Mouse (Mus musculus) hindbrain, postnatal 0 days (tissue): ENCODE results near the gene Rab42. TPM values are rescaled to one million over a fixed set of nuclear protein-coding genes. Genes with fewer than 3 reads are reported as not detected.

ENCODE experiments used
- ATAC-seq: fragments of 200-750 bp; cut with Nextera tagmentation; 2 replicates; pipeline ENCODE4 v1.8.0; 2017; ENCODE audit warnings: mild to moderate bottlenecking, moderate TSS enrichment, moderate library complexity
- DNase-seq: peaks from one replicate; pipeline ENCODE4 v3.0.0-alpha.2; 2015; ENCODE audit warnings: low spot score
- H3K27ac ChIP-seq: fragments of 300-500 bp; sonication (generic); 2 replicates; pipeline ENCODE4 v1.5.1; 2014; ENCODE audit warnings: mild to moderate bottlenecking
- H3K27me3 ChIP-seq: fragments of 300-500 bp; sonication (generic); 2 replicates; pipeline ENCODE4 v1.6.1; 2014; ENCODE audit warnings: low read length, mixed read lengths; ENCODE audit not compliant: insufficient read depth
- H3K36me3 ChIP-seq: fragments of 300-500 bp; sonication (generic); 2 replicates; pipeline ENCODE4 v1.6.1; 2014; ENCODE audit warnings: low read length, mixed read lengths; ENCODE audit not compliant: insufficient read depth
- H3K4me1 ChIP-seq: fragments of 300-500 bp; sonication (generic); 2 replicates; pipeline ENCODE4 v1.6.1; 2014; ENCODE audit warnings: antibody characterized with exemption, low read length, mixed read lengths; ENCODE audit not compliant: insufficient read depth
- H3K4me2 ChIP-seq: fragments of 300-500 bp; sonication (generic); 2 replicates; pipeline ENCODE4 v1.6.1; 2014; ENCODE audit warnings: low read depth, mild to moderate bottlenecking, low read length, moderate library complexity, mixed read lengths
- H3K4me3 ChIP-seq: fragments of 300-500 bp; sonication (generic); 2 replicates; pipeline ENCODE4 v1.5.1; 2014; ENCODE audit warnings: low read length
- H3K9ac ChIP-seq: fragments of 300-500 bp; sonication (generic); replicated peaks from 2 replicates; pipeline ENCODE4 v1.6.1; 2014; ENCODE audit warnings: mild to moderate bottlenecking, low read length, moderate library complexity, mixed read lengths
- H3K9me3 ChIP-seq: fragments of 300-500 bp; sonication (generic); 2 replicates; pipeline ENCODE4 v1.6.1; 2016; ENCODE audit warnings: low read length, mixed read lengths
- CTCF ChIP-seq: IDR thresholded peaks from 2 replicates; pipeline ENCODE4 v1.5.1; 2016; ENCODE audit warnings: antibody characterized with exemption, control low read depth, low read depth
- WGBS: fragments of 180-500 bp; shearing (Covaris S2); extraction: QIAGEN DNeasy Blood & Tissue Kit; methylation state at CpG from one replicate; pipeline ENCODE4 v1.1.7; 2014; 5-methylcytosine and 5-hydroxymethylcytosine counted together
- polyA plus RNA-seq: library from polyadenylated mRNA; unstranded; fragments of >200 nt; fragmentation: Nextera tagmentation; extraction: Ambion mirVana; gene quantifications from 2 replicates; pipeline ENCODE4 v1.2.1, GENCODE M21; 2015
- total RNA-seq: library from RNA; depleted of rRNA; stranded (reverse); fragments of >200 nt; gene quantifications from 2 replicates; pipeline ENCODE4 v1.2.3, GENCODE M21; 2014; rRNA removed

Gene Rab42
- total RNA-seq (4.9 and 5.4 TPM in 2 replicates), polyA plus RNA-seq (5.1 and 5.9 TPM in 2 replicates)

DNA sequence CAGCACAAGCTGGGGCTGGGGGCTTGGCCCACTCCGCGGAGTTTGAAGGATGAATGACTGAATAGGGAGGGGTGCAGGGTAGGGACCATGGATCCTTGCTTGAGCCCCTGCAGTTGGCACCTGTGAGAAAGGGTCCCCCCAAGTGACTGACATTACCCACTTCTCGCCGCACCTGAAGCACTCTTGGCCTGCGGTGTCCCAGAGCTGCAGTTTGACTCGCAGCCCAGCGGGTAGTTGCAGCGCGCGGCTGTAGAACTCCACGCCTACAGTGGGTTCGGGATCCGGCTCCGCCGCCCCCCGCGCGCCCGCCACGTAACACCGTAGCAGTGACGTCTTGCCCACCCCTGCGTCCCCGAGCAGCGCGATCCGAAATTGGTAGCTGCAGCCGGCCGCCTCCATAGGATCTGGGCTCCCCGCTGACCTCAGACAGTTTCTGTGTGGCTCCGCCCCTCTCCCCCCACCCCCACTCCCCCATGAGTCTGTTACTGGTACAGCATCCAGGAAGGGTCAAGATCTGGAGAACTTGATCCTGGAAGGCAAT lies at the start of gene Rab42:
Gene Rab42 (minus strand): TSS at position 447 of the 541 bp plus-strand sequence.
- DNase-seq (peak; percentile 71), ATAC-seq (peak; percentile 87)
- H3K9ac ChIP-seq, result peak within 1 kb of the TSS; percentile 53
- no peaks in the 10 kb centered on the region for H3K36me3 ChIP-seq
- H3K27me3 ChIP-seq, result no peaks in the 10 kb centered on the region
- WGBS, result 1% methylated on average over 31 of the region's 31 CpGs
- H3K4me1 ChIP-seq, result no peaks in the 10 kb centered on the region
- H3K9me3 ChIP-seq, result no peaks in the 10 kb centered on the region
- no peak; the same call in 1 of the 2 replicates for TF ChIP-seq CTCF
- peak within 1 kb of the TSS; percentile 51 for H3K27ac ChIP-seq
- peak within 1 kb of the TSS; percentile 62 for H3K4me2 ChIP-seq
- peak within 1 kb of the TSS; percentile 43 for H3K4me3 ChIP-seq

DNA sequence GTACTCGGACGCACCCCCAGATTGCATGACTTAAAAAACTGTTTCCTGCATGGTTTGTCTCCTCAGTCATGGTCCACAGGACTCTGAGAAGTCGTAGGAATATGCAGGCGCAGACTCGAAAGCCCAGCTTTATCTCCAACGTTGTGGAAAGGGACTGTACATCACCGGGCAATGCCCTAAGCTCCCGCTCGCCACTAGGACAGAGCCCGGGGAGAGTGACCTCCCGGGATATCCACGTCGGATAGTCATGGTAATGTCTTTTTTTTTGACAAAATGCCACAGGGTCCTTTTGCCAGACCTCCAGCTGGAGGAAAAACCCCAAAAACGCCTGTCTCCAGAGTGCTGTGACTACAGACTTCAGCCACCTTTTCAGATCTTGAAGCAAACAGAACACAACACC lies 49.6 kb upstream of the Rab42 start:
- ATAC-seq, result no peak
- no peaks in the 10 kb centered on the region for H3K9me3 ChIP-seq
- no peaks in the 10 kb centered on the region for H3K27me3 ChIP-seq
- H3K27ac ChIP-seq, result peak overlapping the region; percentile 81
- peak overlapping the region; percentile 73 for H3K4me2 ChIP-seq
- H3K4me3 ChIP-seq, result peak overlapping the region; percentile 48
- no peak for DNase-seq
- H3K36me3 ChIP-seq, result peaks cover 11% of the 10 kb centered on the region
- TF ChIP-seq CTCF, result no peak
- H3K9ac ChIP-seq, result peak overlapping the region; percentile 55
- 0 out of 2 replicates have a peak, but pooled peaks cover 5% of the 10 kb centered on the region for H3K4me1 ChIP-seq
- under 1% methylated on average over 14 of the region's 14 CpGs for WGBS

DNA sequence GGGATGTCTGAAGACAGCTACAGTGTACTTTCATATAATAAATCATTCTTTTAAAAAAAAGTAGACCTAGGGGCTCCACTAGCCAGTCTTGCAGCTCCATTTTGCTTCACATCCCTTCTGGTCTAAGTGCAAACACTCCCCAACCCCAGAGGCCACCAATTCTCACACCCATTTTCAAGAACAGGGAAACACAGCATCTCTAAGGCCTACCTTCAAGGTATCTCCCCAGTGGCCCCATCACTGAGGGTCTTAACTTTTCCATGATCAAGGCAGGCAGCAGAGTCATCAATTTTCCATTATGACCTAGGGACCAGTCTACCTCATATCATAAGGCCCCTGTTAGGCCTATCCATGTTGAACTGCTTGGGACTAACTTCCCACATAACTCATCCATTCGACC lies 48.2 kb upstream of the Rab42 start:
- no peak for TF ChIP-seq CTCF
- H3K36me3 ChIP-seq, result no peaks in the 10 kb centered on the region
- H3K27me3 ChIP-seq, result no peaks in the 10 kb centered on the region
- 44% methylated on average over 1 of the region's 1 CpGs for WGBS
- DNase-seq (no peak), ATAC-seq (no peak)
- no peak overlapping the region for H3K27ac ChIP-seq
- no peak overlapping the region for H3K9ac ChIP-seq
- 0 out of 2 replicates have a peak, but pooled peaks cover 5% of the 10 kb centered on the region for H3K4me1 ChIP-seq
- peak overlapping the region; percentile 73; the same call in 1 of the 2 replicates for H3K4me2 ChIP-seq
- H3K4me3 ChIP-seq, result no peak overlapping the region
- H3K9me3 ChIP-seq, result no peaks in the 10 kb centered on the region

DNA sequence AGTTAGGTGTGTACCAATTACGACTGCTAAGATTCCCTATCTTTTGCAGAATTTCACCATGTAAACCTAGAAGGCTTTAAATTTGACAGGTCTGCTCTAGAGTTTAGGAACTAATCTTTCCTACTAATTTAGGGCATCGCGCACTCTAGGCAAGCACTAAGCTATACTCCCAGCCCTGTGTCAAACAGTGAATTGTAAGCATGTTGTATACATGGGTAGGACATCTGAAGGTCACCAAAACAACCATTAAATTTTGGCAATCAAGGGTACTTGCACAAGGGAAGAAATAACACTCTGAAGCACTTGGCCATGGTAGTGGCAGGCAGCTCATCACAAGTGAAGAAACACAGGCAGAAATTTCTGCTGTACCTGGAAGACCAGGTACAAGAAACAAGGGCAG lies 47.7 kb upstream of the Rab42 start:
- Histone ChIP-seq H3K27me3 (no peaks in the 10 kb centered on the region), H3K36me3 (no peaks in the 10 kb centered on the region), H3K4me2 (no peak overlapping the region), H3K27ac (no peak overlapping the region), H3K9ac (no peak overlapping the region), H3K4me1 (0 out of 2 replicates have a peak, but pooled peaks cover 5% of the 10 kb centered on the region), H3K9me3 (no peaks in the 10 kb centered on the region), H3K4me3 (no peak overlapping the region)
- DNase-seq (no peak), ATAC-seq (no peak)
- 61% methylated on average over 3 of the region's 3 CpGs for WGBS
- TF ChIP-seq CTCF, result no peak

DNA sequence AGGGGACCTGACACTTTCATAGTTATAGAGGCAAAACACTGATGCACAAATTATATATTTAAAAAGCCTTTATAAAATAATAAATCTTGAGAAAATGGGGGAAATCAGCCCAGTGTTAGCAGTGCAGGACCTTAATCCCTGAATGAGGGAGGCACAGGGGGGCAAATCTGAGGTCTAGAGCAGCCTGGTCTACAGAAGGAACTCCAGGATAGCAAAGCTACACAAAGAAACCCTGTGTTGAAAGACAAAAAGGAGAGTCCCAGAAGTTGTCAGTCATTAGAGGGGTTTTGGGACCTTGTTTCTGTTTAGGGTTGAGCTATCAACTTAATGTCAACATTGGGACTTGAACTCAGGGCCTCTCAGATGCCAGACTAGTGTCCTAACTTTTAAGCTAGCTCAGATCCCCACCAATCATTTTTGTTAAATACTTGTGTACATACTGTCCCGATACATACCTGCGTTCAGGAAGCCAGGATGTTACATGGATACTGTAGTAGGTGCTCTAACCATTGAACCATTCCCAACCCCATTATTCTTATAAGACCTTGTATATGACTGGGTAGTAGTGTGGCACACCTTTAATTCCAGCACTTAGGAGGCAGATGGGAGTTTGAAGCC lies 47.0 kb upstream of the Rab42 start:
- no peak for DNase-seq
- WGBS, result 49% methylated on average over 2 of the region's 2 CpGs

DNA sequence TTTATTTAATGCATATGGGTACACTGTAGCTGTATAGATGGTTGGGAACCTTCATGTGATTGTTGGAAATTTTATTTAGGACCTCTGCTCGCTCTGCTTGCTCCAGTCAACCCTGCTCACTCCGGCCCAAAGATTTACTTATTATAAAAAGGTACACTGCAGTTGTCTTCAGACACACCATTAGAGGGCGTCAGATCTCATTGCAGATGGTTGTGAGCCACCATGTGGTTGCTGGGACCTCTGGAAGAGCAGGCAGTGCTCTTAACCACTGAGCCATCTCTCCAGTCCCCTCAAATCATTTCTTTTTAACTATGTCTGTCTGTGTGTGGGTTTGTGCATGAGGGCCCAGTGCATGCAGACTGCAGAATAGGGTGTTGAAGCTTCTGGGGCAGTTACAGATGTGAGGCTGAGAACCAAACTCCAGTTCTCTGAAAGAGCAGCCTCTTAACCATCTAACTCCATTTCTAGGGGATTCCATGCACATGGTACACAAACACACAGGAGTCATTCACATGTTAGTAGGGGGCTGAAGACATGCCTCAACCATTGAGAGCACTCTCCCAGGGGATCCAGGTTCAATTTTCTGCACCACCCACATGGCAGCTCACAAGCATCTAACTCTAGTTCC lies 46.4 kb upstream of the Rab42 start:
- H3K9me3 ChIP-seq, result no peaks in the 10 kb centered on the region
- H3K4me3 ChIP-seq, result no peak overlapping the region
- H3K27ac ChIP-seq, result no peak overlapping the region
- no peak overlapping the region for H3K9ac ChIP-seq
- no peak overlapping the region for H3K4me2 ChIP-seq
- peak; percentile 21; the same call in 1 of the 2 replicates for TF ChIP-seq CTCF
- H3K4me1 ChIP-seq, result peaks cover 9% of the 10 kb centered on the region; the same call in 1 of the 2 replicates
- no peaks in the 10 kb centered on the region for H3K27me3 ChIP-seq
- ATAC-seq (no peak), DNase-seq (no peak)
- WGBS, result 65% methylated on average over 3 of the region's 3 CpGs
- H3K36me3 ChIP-seq, result no peaks in the 10 kb centered on the region

More for the DNA sequence above, 47.0 kb upstream of the Rab42 start:
- Histone ChIP-seq H3K4me3 (no peak overlapping the region), H3K27ac (no peak overlapping the region), H3K9ac (no peak overlapping the region), H3K4me2 (no peak overlapping the region), H3K36me3 (no peaks in the 10 kb centered on the region), H3K27me3 (no peaks in the 10 kb centered on the region), H3K4me1 (0 out of 2 replicates have a peak, but pooled peaks cover 5% of the 10 kb centered on the region), H3K9me3 (no peaks in the 10 kb centered on the region)
- ATAC-seq, result no peak
- no peak for TF ChIP-seq CTCF

DNA sequence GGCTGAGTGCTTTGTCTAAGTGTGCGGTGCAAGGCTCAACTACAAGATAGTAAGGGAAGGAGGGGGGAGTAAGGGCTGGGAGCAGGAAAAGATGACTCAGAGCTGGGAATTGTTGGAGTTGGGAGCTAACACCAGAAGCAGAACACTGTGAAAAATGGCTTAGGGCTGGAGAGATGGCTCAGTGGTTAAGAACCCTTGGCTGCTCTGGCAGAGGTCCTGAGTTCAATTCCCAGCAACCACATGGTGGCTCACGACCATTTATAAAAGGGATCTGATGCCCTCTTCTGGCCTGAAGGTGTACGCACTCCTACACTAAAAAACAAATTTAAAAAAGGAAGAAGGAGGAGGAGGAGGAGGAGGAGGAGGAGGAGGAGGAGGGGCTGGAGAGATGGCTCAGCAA lies 43.5 kb upstream of the Rab42 start:
- H3K36me3 ChIP-seq, result no peaks in the 10 kb centered on the region
- DNase-seq (no peak), ATAC-seq (no peak)
- H3K4me2 ChIP-seq, result no peak overlapping the region
- H3K4me1 ChIP-seq, result peaks cover 13% of the 10 kb centered on the region
- TF ChIP-seq CTCF, result peak; percentile 23; the same call in 1 of the 2 replicates
- H3K27ac ChIP-seq, result no peak overlapping the region
- H3K27me3 ChIP-seq, result no peaks in the 10 kb centered on the region
- no peaks in the 10 kb centered on the region for H3K9me3 ChIP-seq
- no peak overlapping the region for H3K9ac ChIP-seq
- H3K4me3 ChIP-seq, result no peak overlapping the region
- WGBS, result 70% methylated on average over 3 of the region's 3 CpGs
